Mouse (Mus musculus) ES-E14 (cell line): ENCODE data around the gene Mocs3. TPM values are rescaled to one million over a fixed set of nuclear protein-coding genes. Genes with fewer than 3 reads are reported as not detected.
A peak's percentile ranks its signal among the peaks of the same experiment; 100 is the strongest.

ENCODE experiments used
- DNase-seq: peaks from one replicate; pipeline ENCODE4 v3.0.0-alpha.2; 2013; ENCODE audit warnings: low read depth, low spot score
- H3K27ac ChIP-seq: 2 replicates; pipeline ENCODE4 v1.5.1; 2012; ENCODE audit warnings: low read depth, mild to moderate bottlenecking, low read length, moderate library complexity, mixed read lengths; ENCODE audit not compliant: poor library complexity, insufficient read depth, severe bottlenecking
- H3K36me3 ChIP-seq: 2 replicates; pipeline ENCODE4 v1.6.1; 2012; ENCODE audit warnings: mild to moderate bottlenecking, low read length, moderate library complexity, mixed read lengths; ENCODE audit not compliant: control insufficient read depth, poor library complexity, insufficient read depth, severe bottlenecking
- H3K4me1 ChIP-seq, 2 experiments: fragments of 150-350 bp in 1 of 2; sonication (generic) in 1 of 2; 2 replicates each; pipeline ENCODE4 v1.6.1; 2012; ENCODE audit warnings: low read length in 2 of 2, mild to moderate bottlenecking in 1 of 2, mixed read lengths in 1 of 2; ENCODE audit not compliant: control insufficient read depth in 2 of 2, insufficient read depth in 2 of 2, poor library complexity in 1 of 2
- H3K4me3 ChIP-seq, 2 experiments: fragments of 150-350 bp in 1 of 2; sonication (generic) in 1 of 2; 2 replicates each; pipeline ENCODE4 v1.5.1; 2012; ENCODE audit warnings: low read length in 2 of 2, low read depth in 1 of 2, mild to moderate bottlenecking in 1 of 2, mixed read lengths in 1 of 2; ENCODE audit not compliant: insufficient read depth in 1 of 2, poor library complexity in 1 of 2, severe bottlenecking in 1 of 2
- H3K9ac ChIP-seq: 2 replicates; pipeline ENCODE4 v1.6.1; 2012; ENCODE audit warnings: low read depth, mild to moderate bottlenecking, low read length, mixed read lengths; ENCODE audit not compliant: poor library complexity, insufficient read depth, severe bottlenecking
- H3K9me3 ChIP-seq: fragments of 150-350 bp; sonication (generic); 2 replicates; pipeline ENCODE4 v1.6.1; 2012; ENCODE audit warnings: low read depth, mild to moderate bottlenecking, low read length; ENCODE audit not compliant: control insufficient read depth, insufficient read depth
- CHD2 ChIP-seq: IDR thresholded peaks from 2 replicates; pipeline ENCODE4 v1.6.1; 2014; ENCODE audit warnings: mild to moderate bottlenecking, low read depth, low read length, inconsistent platforms
- HCFC1 ChIP-seq: IDR thresholded peaks from 2 replicates; pipeline ENCODE4 v1.6.1; 2012; ENCODE audit warnings: low read length, inconsistent platforms, borderline replicate concordance; ENCODE audit not compliant: insufficient read depth
- MAFK ChIP-seq: IDR thresholded peaks from 2 replicates; pipeline ENCODE4 v1.6.1; 2014; ENCODE audit warnings: mild to moderate bottlenecking, low read depth, low read length, inconsistent platforms; ENCODE audit not compliant: insufficient read depth
- ZC3H11A ChIP-seq: IDR thresholded peaks from 2 replicates; pipeline ENCODE4 v1.6.1; 2012; ENCODE audit warnings: low read depth, mild to moderate bottlenecking, inconsistent platforms, low read length, borderline replicate concordance
- ZNF384 ChIP-seq: IDR thresholded peaks from 2 replicates; pipeline ENCODE4 v1.6.1; 2012; ENCODE audit warnings: low read depth, low read length, inconsistent platforms
- in situ Hi-C, 2 experiments: fragments of 600-800 bp; cut with MboI; formaldehyde crosslinking; loops; one replicate each; pipeline ENCODE4 v1.15.1; 2025; ENCODE audit warnings: low sequenced_read_pairs in 2 of 2, inconsistent platforms in 1 of 2; ENCODE audit not compliant: unreplicated experiment in 2 of 2
- total RNA-seq: library from RNA; depleted of rRNA; stranded (reverse); fragments of 300-350 nt; gene quantifications from 2 replicates; pipeline ENCODE4 v1.2.3, GENCODE M21; 2012

Mocs3 gene
- total RNA-seq, 1 experiment: 10.7 TPM

GRCm38 (mm10) chr2:168213788-168214397, 16.5 kb upstream of the Mocs3 start:
- H3K36me3 ChIP-seq: peaks cover 28% of the 10 kb centered on the region
- TF ChIP-seq ZC3H11A (no peak), MAFK (peak; percentile 79), ZNF384 (no peak), HCFC1 (no peak), CHD2 (no peak)
- H3K4me1 ChIP-seq: peaks cover 0 to 12% of the 10 kb centered on the region in 2 experiments; a peak in 2 of 4 replicates
- in situ Hi-C loops: no loop called here
- no peak overlapping the region for H3K9ac ChIP-seq
- peak; percentile 83 for DNase-seq
- no peaks in the 10 kb centered on the region for H3K9me3 ChIP-seq
- peak overlapping the region; percentile 30; the same call in 1 of the 2 replicates for H3K27ac ChIP-seq
- no peak overlapping the region for H3K4me3 ChIP-seq

GRCm38 (mm10) chr2:168223326-168223725, 7.1 kb upstream of the Mocs3 start:
- no peak overlapping the region for H3K9ac ChIP-seq
- H3K27ac ChIP-seq: no peak overlapping the region
- H3K4me3 ChIP-seq: no peak overlapping the region
- DNase-seq: no peak
- H3K4me1 ChIP-seq: no peaks in the 10 kb centered on the region
- H3K36me3 ChIP-seq: peaks cover 43% of the 10 kb centered on the region
- no peak for TF ChIP-seq CHD2
- H3K9me3 ChIP-seq: no peaks in the 10 kb centered on the region
- in situ Hi-C loops: no loop called here

GRCm38 (mm10) chr2:168229116-168230025, 1.1 kb upstream of the Mocs3 start:
- Histone ChIP-seq H3K36me3 (peaks cover 15% of the 10 kb centered on the region), H3K27ac (0 out of 2 replicates have a peak overlapping the region, but pooled peaks have one; percentile 90), H3K9ac (peak overlapping the region; percentile 95), H3K9me3 (no peaks in the 10 kb centered on the region), H3K4me3 (peak overlapping the region; percentile 75 to 96), H3K4me1 (no peaks in the 10 kb centered on the region; a peak in 1 of 4 replicates)
- in situ Hi-C loops: no loop called here
- no peak for DNase-seq
- TF ChIP-seq HCFC1: no peak
- TF ChIP-seq MAFK: no peak
- no peak for TF ChIP-seq CHD2
- no peak for TF ChIP-seq ZC3H11A
- TF ChIP-seq ZNF384: no peak

GRCm38 (mm10) chr2:168230773-168231470, 500 bp downstream of the Mocs3 start:
- H3K36me3 ChIP-seq: peaks cover 5% of the 10 kb centered on the region; the same call in 1 of the 2 replicates
- H3K4me1 ChIP-seq: no peaks in the 10 kb centered on the region; a peak in 1 of 4 replicates
- H3K9me3 ChIP-seq: no peaks in the 10 kb centered on the region
- DNase-seq: no peak
- in situ Hi-C loops: no loop called here
- peak overlapping the region; percentile 95 for H3K9ac ChIP-seq
- H3K4me3 ChIP-seq: peak overlapping the region; percentile 75 to 96
- TF ChIP-seq CHD2 (no peak), HCFC1 (0 out of 2 replicates have a peak, but pooled peaks have one; percentile 3), ZC3H11A (no peak), ZNF384 (no peak), MAFK (no peak)
- no peak overlapping the region; the same call in 1 of the 2 replicates for H3K27ac ChIP-seq
